Mouse (Mus musculus) right cerebral cortex, adult 2 months (tissue): ENCODE measurements at regions not wholly inside any gene's neighbourhood (a gene's known extent, or its start where the extent isn't known, plus 50 kb on each side); places are given as distances from the start of the nearest gene placed in this dataset.

Source experiments
- DNase-seq, 2 experiments: peaks; one replicate each; pipeline ENCODE4 v3.0.0; 2021 to 2022; ENCODE audit warnings: low spot score in 2 of 2

GRCm38 (mm10) chrX:82528640-82529351 lies 419.9 kb upstream of the Dmd start:
- DNase-seq = no peak

- DNase-seq = no peak
Measured at GRCm38 (mm10) chrX:82571616-82572015, 377.1 kb upstream of the Dmd start.

GRCm38 (mm10) chrX:82613361-82613760 lies 335.3 kb upstream of the Dmd start:
- DNase-seq = peak; percentile 3 to 23

- no peak for DNase-seq
Measured at GRCm38 (mm10) chrX:82650359-82650758, 298.3 kb upstream of the Dmd start.
